Mouse (Mus musculus): ENCODE measurements at regions not wholly inside any gene's neighbourhood (a gene's known extent, or its start where the extent isn't known, plus 50 kb on each side); places are given as distances from the start of the nearest gene placed in this dataset.

GRCm38 (mm10) chr5:46361637-46362036 lies 504.2 kb upstream of the Lcorl start:
- TF ChIP-seq CTCF (IDR thresholded peaks at IDR 0.05; ENCODE audit: control insufficient read depth, insufficient read depth, low read length), result no peak
- no peak for TF ChIP-seq POLR2A (IDR thresholded peaks at IDR 0.05; ENCODE audit: borderline replicate concordance, control insufficient read depth, low read depth, low read length)

Data from bone marrow, adult 2 months (tissue).